Mouse (Mus musculus): ENCODE measurements around the gene Mark3. TPM values are rescaled to one million over a fixed set of nuclear protein-coding genes. Genes with fewer than 3 reads are reported as not detected.

The Mark3 gene
- polyA plus RNA-seq, 1 experiment from 2014 or later: 26.4 TPM

DNA sequence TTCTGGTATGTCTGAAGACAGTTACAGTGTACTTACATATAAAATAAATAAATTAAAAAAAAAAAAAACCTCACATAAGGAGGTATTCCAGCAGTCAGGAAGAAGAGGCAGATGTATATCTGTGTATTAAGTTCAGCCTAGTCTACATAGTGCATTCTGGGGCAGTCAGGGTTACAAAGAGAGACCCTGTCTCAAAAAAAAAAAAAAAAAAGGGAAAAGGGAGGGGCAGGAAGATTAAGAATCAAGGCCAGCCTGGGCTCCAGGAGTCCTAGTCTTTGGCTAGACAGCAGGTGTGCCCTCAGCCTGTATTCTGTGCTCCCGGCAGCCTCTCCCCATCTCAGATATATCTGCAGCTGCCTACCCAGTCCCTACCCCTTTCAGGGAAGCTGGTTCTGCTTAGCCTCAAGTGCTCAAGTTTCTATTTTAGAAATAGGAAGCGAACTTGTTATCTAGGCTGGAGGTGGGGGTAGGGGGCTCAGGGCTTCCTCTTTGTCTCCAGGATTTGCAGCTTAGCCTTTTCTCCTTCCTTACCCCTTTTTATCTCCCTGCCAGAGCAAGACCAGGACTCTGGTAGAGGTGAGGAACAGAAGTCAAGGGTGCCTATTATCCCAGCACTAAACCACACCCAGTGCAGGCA is 100.6 kb downstream of the Mark3 start:
- ATAC-seq: no peak
- Histone ChIP-seq H3K27ac (ENCODE audit: low read depth, low read length) (no peak overlapping the region), H3K4me2 (ENCODE audit: low read length) (no peak overlapping the region), H3K4me3 (ENCODE audit: low read length) (no peak overlapping the region), H3K9me3 (ENCODE audit: control insufficient read depth, low read length) (no peaks in the 10 kb centered on the region), H3K27me3 (replicated peaks; ENCODE audit: control insufficient read depth, insufficient read depth, low read length) (peaks cover 2% of the 10 kb centered on the region; the same call in 1 of the 2 replicates), H3K36me3 (ENCODE audit: control insufficient read depth, insufficient read depth, low read length) (no peaks in the 10 kb centered on the region), H3K4me1 (ENCODE audit: control insufficient read depth, insufficient read depth, low read depth, low read length) (peaks cover 27% of the 10 kb centered on the region), H3K9ac (ENCODE audit: low read depth, low read length) (no peak overlapping the region)
- 67% methylated on average over 2 of the region's 2 CpGs for WGBS

DNA sequence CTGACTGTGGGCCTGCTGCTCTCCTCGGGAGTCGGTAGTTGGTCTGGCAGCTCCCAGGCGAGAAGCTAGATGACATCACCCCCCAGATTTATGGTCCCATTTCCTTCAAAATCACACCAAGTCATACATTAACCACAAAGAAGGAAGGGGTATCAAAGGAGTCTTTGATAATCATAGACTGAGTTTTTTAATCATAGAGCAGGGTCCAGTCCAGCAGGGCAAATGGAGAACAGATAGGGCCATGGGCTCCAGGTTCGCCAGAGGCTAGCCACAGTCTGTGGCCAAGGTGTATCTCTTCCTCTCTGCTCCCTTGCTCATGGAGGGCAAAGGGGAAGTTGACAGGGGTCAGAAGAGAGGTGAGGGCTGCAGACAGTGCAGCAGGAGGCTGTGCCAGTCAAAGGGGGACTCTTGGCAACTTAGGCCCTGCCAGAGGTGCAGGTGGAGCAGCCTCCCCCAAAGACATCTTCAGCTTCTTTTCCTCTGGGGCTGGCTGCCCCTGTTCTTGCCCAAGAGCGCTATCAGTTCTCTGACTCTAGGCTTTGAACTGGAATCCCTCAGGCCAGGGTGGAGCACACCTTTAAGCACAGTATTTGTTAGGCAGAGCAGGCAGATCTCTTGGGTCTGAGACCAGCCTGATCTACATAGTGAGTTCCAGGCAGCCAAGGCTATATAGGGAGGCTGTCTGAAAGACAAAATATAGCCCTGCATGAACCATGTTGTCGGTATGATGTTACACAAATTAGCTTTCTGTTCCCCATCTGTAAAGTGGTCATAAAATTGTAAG is 101.7 kb downstream of the Mark3 start:
- Histone ChIP-seq H3K27me3 (replicated peaks; ENCODE audit: control insufficient read depth, insufficient read depth, low read length) (peaks cover 2% of the 10 kb centered on the region; the same call in 1 of the 2 replicates), H3K4me2 (ENCODE audit: low read length) (no peak overlapping the region), H3K9ac (ENCODE audit: low read depth, low read length) (no peak overlapping the region), H3K9me3 (ENCODE audit: control insufficient read depth, low read length) (no peaks in the 10 kb centered on the region), H3K36me3 (ENCODE audit: control insufficient read depth, insufficient read depth, low read length) (no peaks in the 10 kb centered on the region), H3K4me3 (ENCODE audit: low read length) (no peak overlapping the region), H3K4me1 (ENCODE audit: control insufficient read depth, insufficient read depth, low read depth, low read length) (peaks cover 25% of the 10 kb centered on the region), H3K27ac (ENCODE audit: low read depth, low read length) (no peak overlapping the region)
- 88% methylated on average over 6 of the region's 6 CpGs for WGBS
- ATAC-seq: no peak

GRCm38 (mm10) chr12:111677421-111677820 is 103.1 kb downstream of the Mark3 start:
- Histone ChIP-seq H3K27ac (ENCODE audit: low read depth, low read length) (peak overlapping the region; percentile 92), H3K4me2 (ENCODE audit: low read length) (peak overlapping the region; percentile 97), H3K27me3 (replicated peaks; ENCODE audit: control insufficient read depth, insufficient read depth, low read length) (peaks cover 2% of the 10 kb centered on the region; the same call in 1 of the 2 replicates), H3K36me3 (ENCODE audit: control insufficient read depth, insufficient read depth, low read length) (no peaks in the 10 kb centered on the region), H3K9ac (ENCODE audit: low read depth, low read length) (peak overlapping the region; percentile 80), H3K9me3 (ENCODE audit: control insufficient read depth, low read length) (no peaks in the 10 kb centered on the region), H3K4me1 (ENCODE audit: control insufficient read depth, insufficient read depth, low read depth, low read length) (peaks cover 25% of the 10 kb centered on the region), H3K4me3 (ENCODE audit: low read length) (peak overlapping the region; percentile 60)
- WGBS: 13% methylated on average over 5 of the region's 5 CpGs
- ATAC-seq: peak; percentile 45

DNA sequence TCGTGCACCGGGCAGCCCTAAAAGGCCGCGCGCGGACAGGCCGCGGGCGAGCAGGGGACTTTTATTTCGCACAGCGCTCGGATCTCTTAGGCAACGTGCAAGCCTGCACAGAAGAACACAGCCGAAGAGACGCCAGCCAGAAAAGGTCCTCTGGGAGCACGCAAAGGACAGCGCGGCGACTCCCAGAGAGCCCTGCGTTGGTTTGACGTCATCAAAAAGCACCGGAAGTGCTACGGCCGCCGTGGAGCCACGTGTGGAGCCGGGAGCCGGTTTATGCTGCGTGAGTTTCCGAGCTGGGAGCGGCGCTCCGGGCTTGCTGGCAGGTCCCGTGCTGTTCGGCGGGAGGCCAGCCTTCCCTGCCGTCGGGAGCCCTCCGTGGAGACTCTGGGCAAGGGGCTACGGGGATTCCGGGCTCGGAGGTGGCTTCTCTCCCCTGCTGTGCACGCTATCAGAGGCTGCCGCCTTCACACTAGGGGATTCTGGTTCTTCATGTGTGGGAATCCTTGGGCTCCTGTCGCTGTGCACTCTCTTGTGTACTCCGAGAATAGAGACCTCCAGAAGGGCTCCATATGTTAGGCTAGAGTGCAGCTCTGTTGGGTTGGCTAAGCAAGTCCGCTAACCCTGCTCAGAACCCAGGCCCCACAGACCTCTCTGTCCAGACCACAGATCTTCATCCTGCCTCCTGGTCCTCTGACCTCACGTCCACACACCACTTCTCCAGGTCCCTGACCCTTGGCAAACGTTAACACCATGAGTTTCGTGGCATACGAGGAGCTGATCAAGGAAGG is 103.8 kb downstream of the Mark3 start, which contains the start of gene Trmt61a:
Gene Trmt61a (plus strand): TSS at position 224 of the 788 bp plus-strand sequence.
- H3K27me3 ChIP-seq (replicated peaks; ENCODE audit: control insufficient read depth, insufficient read depth, low read length): peaks cover 2% of the 10 kb centered on the region; the same call in 1 of the 2 replicates
- H3K4me3 ChIP-seq (ENCODE audit: low read length): peak within 1 kb of the TSS; percentile 60
- no peaks in the 10 kb centered on the region for H3K9me3 ChIP-seq (ENCODE audit: control insufficient read depth, low read length)
- under 1% methylated on average over 51 of the region's 51 CpGs for WGBS
- peaks cover 19% of the 10 kb centered on the region for H3K4me1 ChIP-seq (ENCODE audit: control insufficient read depth, insufficient read depth, low read depth, low read length)
- peak; percentile 88 for ATAC-seq
- peak within 1 kb of the TSS; percentile 92 for H3K27ac ChIP-seq (ENCODE audit: low read depth, low read length)
- no peaks in the 10 kb centered on the region for H3K36me3 ChIP-seq (ENCODE audit: control insufficient read depth, insufficient read depth, low read length)
- H3K9ac ChIP-seq (ENCODE audit: low read depth, low read length): peak within 1 kb of the TSS; percentile 80
- H3K4me2 ChIP-seq (ENCODE audit: low read length): peak within 1 kb of the TSS; percentile 97

- Histone ChIP-seq H3K9me3 (ENCODE audit: control insufficient read depth, low read length) (no peaks in the 10 kb centered on the region), H3K36me3 (ENCODE audit: control insufficient read depth, insufficient read depth, low read length) (no peaks in the 10 kb centered on the region), H3K27me3 (replicated peaks; ENCODE audit: control insufficient read depth, insufficient read depth, low read length) (peaks cover 2% of the 10 kb centered on the region; the same call in 1 of the 2 replicates), H3K9ac (ENCODE audit: low read depth, low read length) (peak overlapping the region; percentile 80), H3K4me3 (ENCODE audit: low read length) (peak overlapping the region; percentile 60), H3K27ac (ENCODE audit: low read depth, low read length) (no peak overlapping the region), H3K4me1 (ENCODE audit: control insufficient read depth, insufficient read depth, low read depth, low read length) (peaks cover 19% of the 10 kb centered on the region), H3K4me2 (ENCODE audit: low read length) (peak overlapping the region; percentile 97)
- ATAC-seq: no peak
- 7% methylated on average over 13 of the region's 13 CpGs for WGBS
Measured at GRCm38 (mm10) chr12:111678670-111678933, 104.3 kb downstream of the Mark3 start.

GRCm38 (mm10) chr12:111678997-111679396 is 104.7 kb downstream of the Mark3 start:
- H3K36me3 ChIP-seq (ENCODE audit: control insufficient read depth, insufficient read depth, low read length): no peaks in the 10 kb centered on the region
- peak overlapping the region; percentile 60 for H3K4me3 ChIP-seq (ENCODE audit: low read length)
- peak overlapping the region; percentile 80; the same call in 1 of the 2 replicates for H3K9ac ChIP-seq (ENCODE audit: low read depth, low read length)
- no peak overlapping the region for H3K27ac ChIP-seq (ENCODE audit: low read depth, low read length)
- H3K27me3 ChIP-seq (replicated peaks; ENCODE audit: control insufficient read depth, insufficient read depth, low read length): peaks cover 2% of the 10 kb centered on the region; the same call in 1 of the 2 replicates
- peaks cover 19% of the 10 kb centered on the region for H3K4me1 ChIP-seq (ENCODE audit: control insufficient read depth, insufficient read depth, low read depth, low read length)
- H3K4me2 ChIP-seq (ENCODE audit: low read length): peak overlapping the region; percentile 97
- H3K9me3 ChIP-seq (ENCODE audit: control insufficient read depth, low read length): no peaks in the 10 kb centered on the region
- WGBS: 65% methylated on average over 7 of the region's 7 CpGs
- ATAC-seq: no peak

GRCm38 (mm10) chr12:111680661-111681060 is 106.3 kb downstream of the Mark3 start:
- H3K36me3 ChIP-seq (ENCODE audit: control insufficient read depth, insufficient read depth, low read length): no peaks in the 10 kb centered on the region
- H3K9me3 ChIP-seq (ENCODE audit: control insufficient read depth, low read length): no peaks in the 10 kb centered on the region
- no peak overlapping the region for H3K9ac ChIP-seq (ENCODE audit: low read depth, low read length)
- 95% methylated on average over 12 of the region's 13 CpGs for WGBS
- no peak overlapping the region for H3K4me3 ChIP-seq (ENCODE audit: low read length)
- H3K27ac ChIP-seq (ENCODE audit: low read depth, low read length): no peak overlapping the region
- no peak overlapping the region for H3K4me2 ChIP-seq (ENCODE audit: low read length)
- ATAC-seq: no peak
- H3K4me1 ChIP-seq (ENCODE audit: control insufficient read depth, insufficient read depth, low read depth, low read length): peaks cover 19% of the 10 kb centered on the region
- 0 out of 2 replicates have a peak, but pooled peaks cover under 1% of the 10 kb centered on the region for H3K27me3 ChIP-seq (replicated peaks; ENCODE audit: control insufficient read depth, insufficient read depth, low read length)

GRCm38 (mm10) chr12:111681305-111681704 is 107.0 kb downstream of the Mark3 start:
- no peak overlapping the region for H3K27ac ChIP-seq (ENCODE audit: low read depth, low read length)
- 81% methylated on average over 8 of the region's 8 CpGs for WGBS

DNA sequence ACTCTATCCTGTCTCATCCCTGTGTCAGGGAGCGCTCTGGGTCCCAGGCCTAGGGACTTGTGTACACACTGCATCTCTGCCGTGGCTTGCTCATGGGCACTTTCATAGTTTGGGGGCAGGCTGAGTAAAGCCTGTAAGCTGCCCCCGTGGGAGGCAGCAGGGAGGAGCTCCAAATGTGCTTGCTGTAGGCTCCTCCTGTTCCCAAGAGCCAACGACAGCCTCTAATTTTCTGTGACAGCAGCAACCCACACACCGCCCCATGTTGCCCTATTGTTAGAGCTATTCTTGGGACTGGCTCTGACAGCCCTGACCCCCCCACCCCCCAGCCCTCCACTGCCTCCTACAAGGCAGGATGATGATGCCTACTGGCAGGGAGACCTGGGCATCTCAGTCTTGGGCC is 107.7 kb downstream of the Mark3 start:
- H3K27ac ChIP-seq (ENCODE audit: low read depth, low read length): no peak overlapping the region

More at GRCm38 (mm10) chr12:111681305-111681704, 107.0 kb downstream of the Mark3 start:
- H3K36me3 ChIP-seq (ENCODE audit: control insufficient read depth, insufficient read depth, low read length): no peaks in the 10 kb centered on the region
- ATAC-seq: no peak
- peaks cover 19% of the 10 kb centered on the region for H3K4me1 ChIP-seq (ENCODE audit: control insufficient read depth, insufficient read depth, low read depth, low read length)
- H3K4me2 ChIP-seq (ENCODE audit: low read length): no peak overlapping the region
- H3K4me3 ChIP-seq (ENCODE audit: low read length): no peak overlapping the region
- H3K9me3 ChIP-seq (ENCODE audit: control insufficient read depth, low read length): no peaks in the 10 kb centered on the region
- no peaks in the 10 kb centered on the region for H3K27me3 ChIP-seq (replicated peaks; ENCODE audit: control insufficient read depth, insufficient read depth, low read length)
- no peak overlapping the region for H3K9ac ChIP-seq (ENCODE audit: low read depth, low read length)

More for the DNA sequence above, 107.7 kb downstream of the Mark3 start:
- H3K9me3 ChIP-seq (ENCODE audit: control insufficient read depth, low read length): no peaks in the 10 kb centered on the region
- 74% methylated on average over 5 of the region's 5 CpGs for WGBS
- no peaks in the 10 kb centered on the region for H3K36me3 ChIP-seq (ENCODE audit: control insufficient read depth, insufficient read depth, low read length)
- no peak overlapping the region for H3K9ac ChIP-seq (ENCODE audit: low read depth, low read length)
- no peak overlapping the region for H3K4me2 ChIP-seq (ENCODE audit: low read length)
- H3K4me1 ChIP-seq (ENCODE audit: control insufficient read depth, insufficient read depth, low read depth, low read length): peaks cover 22% of the 10 kb centered on the region
- ATAC-seq: no peak
- H3K27me3 ChIP-seq (replicated peaks; ENCODE audit: control insufficient read depth, insufficient read depth, low read length): no peaks in the 10 kb centered on the region
- H3K4me3 ChIP-seq (ENCODE audit: low read length): no peak overlapping the region

Measured in hindbrain, embryonic 16.5 days (tissue).